Mouse (Mus musculus): ENCODE data around the gene Vmn2r102. TPM values are rescaled to one million over a fixed set of nuclear protein-coding genes. Genes with fewer than 3 reads are reported as not detected.

Gene Vmn2r102
- total RNA-seq (2021) = not detected
- long read RNA-seq, experiment 1 = 0 reads
- long read RNA-seq, experiment 2 = 0 reads

DNA sequence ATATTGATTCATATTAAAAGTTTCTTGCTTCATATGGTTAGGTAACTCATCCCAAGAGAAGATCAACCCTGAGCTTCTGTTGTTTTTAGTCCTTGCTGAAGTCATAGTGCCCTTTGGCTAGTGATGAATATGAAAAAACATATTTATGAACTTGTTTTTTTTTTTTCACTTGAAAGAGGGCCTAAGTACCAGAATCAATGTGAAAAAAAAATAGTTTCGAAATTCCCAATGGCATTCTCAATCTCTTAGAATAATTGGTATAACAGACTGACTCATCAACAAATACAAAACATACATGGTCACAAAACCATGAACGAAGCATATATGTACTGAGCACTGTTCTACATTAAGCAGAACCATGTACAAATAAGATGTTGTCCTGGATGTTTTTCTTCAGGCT lies at the start of gene Vmn2r102:
Vmn2r102 (plus strand) TSS at position 301 of the 400 bp plus-strand sequence.
- no peak for DNase-seq (ENCODE audit: low spot score in 2 of 2)

DNA sequence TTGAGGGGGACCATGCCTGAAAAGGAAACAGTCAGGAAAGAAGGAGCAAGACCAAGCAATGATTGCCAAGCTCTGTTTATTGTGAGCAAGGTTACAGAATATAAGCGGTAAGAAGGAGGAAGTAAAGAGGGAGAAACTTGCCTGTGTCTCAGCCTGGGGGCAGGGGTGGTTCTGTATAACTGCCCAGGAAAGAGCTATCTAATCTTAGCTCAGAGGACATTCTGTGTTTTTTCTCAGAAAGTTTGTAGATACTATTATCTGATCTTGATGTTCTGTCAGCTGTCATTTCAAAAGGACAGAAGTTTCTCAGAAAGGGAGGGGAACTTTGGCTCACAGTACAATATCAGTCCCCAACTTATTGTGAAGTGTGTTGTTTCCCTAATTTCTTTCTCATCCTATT lies 30.8 kb upstream of the Vmn2r102 start:
- no peak for DNase-seq (ENCODE audit: low spot score in 2 of 2)

DNA sequence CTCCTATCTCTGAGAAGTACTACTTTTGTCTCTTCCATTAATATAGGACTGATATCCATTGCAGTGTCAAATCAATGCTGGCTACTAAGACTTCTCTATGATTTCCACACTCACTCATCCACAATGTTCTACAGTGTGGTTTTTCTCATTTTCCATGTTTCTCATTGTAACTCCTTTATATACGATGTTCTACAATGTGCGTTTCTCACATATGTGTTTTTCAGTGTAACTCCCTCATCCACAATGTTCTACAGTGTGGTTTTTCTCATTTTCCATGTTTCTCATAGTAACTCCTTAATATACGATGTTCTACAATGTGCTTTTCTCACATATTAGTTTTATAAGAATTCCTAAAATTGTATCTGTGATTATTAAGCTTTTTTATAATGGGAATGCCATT lies 1.7 kb upstream of the Vmn2r102 start:
- DNase-seq (ENCODE audit: low spot score in 2 of 2) = no peak

DNA sequence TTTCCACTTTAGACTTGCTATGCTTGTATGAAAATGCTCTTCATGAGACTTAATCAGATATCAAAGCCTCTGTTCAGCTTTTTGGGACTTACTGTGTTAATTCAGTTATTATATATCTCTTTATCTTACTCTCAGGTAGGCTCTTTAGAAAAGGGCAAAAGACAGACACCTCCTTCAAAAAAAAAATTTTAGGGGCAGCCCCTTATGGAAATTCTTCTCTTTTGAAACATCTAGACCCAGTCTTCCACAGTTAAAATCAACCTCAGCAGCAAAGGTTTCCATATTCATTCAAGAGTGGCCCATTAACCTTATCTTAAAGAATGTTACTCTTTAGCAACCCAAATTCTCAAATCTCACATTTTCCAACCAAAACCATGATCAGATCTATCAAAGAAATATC lies 31.9 kb downstream of the Vmn2r102 start:
- DNase-seq (ENCODE audit: low spot score in 2 of 2) = no peak

Other genes with a start within 250 kb of the Vmn2r102 start
- gene Vmn2r100, start 155.6 kb upstream of the Vmn2r102 start, total RNA-seq (2021) = not detected
- not detected for gene Vmn2r101, start 83.1 kb upstream of the Vmn2r102 start, total RNA-seq (2021)
- not detected for gene Vmn2r103, start 113.0 kb downstream of the Vmn2r102 start, total RNA-seq (2021)

All from gastrocnemius, postnatal 4 days (tissue).